Mouse (Mus musculus): Measurements from ENCODE around the gene Vps8. TPM values are rescaled to one million over a fixed set of nuclear protein-coding genes. Genes with fewer than 3 reads are reported as not detected.
A peak's percentile ranks its signal among the peaks of the same experiment; 100 is the strongest.

Vps8 gene
- polyA plus RNA-seq, 1 experiment from 2014 or later = 36.6 TPM

DNA sequence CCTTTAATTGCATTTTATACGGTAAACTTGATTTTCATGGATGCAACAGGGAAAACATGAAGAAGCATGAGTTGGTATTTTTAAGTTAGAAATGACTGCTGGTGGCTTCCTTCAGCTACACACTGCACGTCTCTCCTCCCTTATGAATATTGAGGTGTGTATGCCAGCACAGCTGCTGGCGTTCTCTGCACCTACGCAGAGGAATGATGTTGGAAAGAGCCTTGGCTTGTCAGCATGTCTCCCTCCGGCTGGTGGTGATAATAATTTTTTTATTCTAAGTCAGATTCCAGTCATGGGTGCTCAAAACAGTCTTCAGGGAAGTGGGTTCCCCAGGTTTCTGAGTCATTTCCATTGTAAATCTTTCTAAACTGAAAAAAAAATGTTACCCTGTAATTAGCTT lies 25.5 kb downstream of the Vps8 start:
- no peak overlapping the region for H3K4me2 ChIP-seq (replicated peaks)
- no peak overlapping the region for H3K9ac ChIP-seq (replicated peaks)
- no peaks in the 10 kb centered on the region for H3K4me1 ChIP-seq
- no peaks in the 10 kb centered on the region for H3K9me3 ChIP-seq
- no peak for ATAC-seq (replicated peaks)
- no peaks in the 10 kb centered on the region for H3K27me3 ChIP-seq
- WGBS = 80% methylated on average over 5 of the region's 5 CpGs
- 0 out of 2 replicates have a peak, but pooled peaks cover 7% of the 10 kb centered on the region for H3K36me3 ChIP-seq
- H3K4me3 ChIP-seq = no peak overlapping the region
- H3K27ac ChIP-seq (replicated peaks) = no peak overlapping the region

DNA sequence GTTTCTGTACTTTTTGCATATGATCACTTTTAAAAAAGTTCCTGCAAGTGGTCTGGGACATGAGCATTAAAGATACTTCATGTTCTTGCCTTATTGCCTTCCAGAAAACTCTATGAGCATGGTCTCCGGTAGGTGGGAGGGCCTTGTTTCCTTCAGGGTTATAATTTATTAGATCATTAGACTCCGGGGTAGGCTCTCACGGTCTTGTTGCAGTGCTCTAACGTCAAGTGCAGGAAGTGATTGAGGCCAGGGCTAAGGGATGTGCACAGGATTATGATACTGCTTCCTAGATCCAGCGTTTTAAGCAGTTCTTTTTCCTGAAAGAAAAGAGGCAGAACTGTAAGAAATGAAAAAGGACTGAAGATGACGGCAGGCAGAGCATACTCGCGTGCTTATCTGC lies 27.0 kb downstream of the Vps8 start:
- H3K4me2 ChIP-seq (replicated peaks) = no peak overlapping the region
- H3K27ac ChIP-seq (replicated peaks) = no peak overlapping the region
- no peak overlapping the region for H3K4me3 ChIP-seq
- H3K9ac ChIP-seq (replicated peaks) = no peak overlapping the region
- 87% methylated on average over 8 of the region's 8 CpGs for WGBS
- H3K9me3 ChIP-seq = no peaks in the 10 kb centered on the region
- no peak for ATAC-seq (replicated peaks)
- no peaks in the 10 kb centered on the region for H3K4me1 ChIP-seq
- no peaks in the 10 kb centered on the region for H3K27me3 ChIP-seq
- no peaks in the 10 kb centered on the region for H3K36me3 ChIP-seq

DNA sequence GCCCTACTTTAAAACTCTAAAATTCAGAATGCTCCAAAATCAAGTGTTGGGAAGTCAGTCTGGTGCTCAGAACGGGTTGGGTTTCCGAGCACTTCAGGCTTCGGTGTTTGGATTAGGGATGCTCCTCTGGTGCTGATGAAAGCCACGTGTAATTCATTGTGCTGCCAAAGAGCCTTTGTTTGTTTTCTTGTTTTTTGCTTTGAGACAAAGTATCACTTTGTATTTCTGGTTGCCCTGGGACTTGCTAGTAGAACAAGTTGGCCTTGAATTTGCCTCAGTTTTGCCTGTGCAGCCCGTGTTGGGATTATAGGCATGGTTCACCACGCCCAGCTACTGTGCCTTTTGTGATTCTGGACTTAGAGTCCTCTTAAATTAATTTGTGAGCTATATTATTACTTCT lies 29.7 kb downstream of the Vps8 start:
- Histone ChIP-seq H3K9ac (replicated peaks) (no peak overlapping the region), H3K9me3 (no peaks in the 10 kb centered on the region), H3K27ac (replicated peaks) (no peak overlapping the region), H3K27me3 (no peaks in the 10 kb centered on the region), H3K4me3 (no peak overlapping the region), H3K4me1 (no peaks in the 10 kb centered on the region), H3K4me2 (replicated peaks) (no peak overlapping the region), H3K36me3 (peaks cover 5% of the 10 kb centered on the region)
- WGBS = 79% methylated on average over 6 of the region's 6 CpGs
- no peak for ATAC-seq (replicated peaks)

DNA sequence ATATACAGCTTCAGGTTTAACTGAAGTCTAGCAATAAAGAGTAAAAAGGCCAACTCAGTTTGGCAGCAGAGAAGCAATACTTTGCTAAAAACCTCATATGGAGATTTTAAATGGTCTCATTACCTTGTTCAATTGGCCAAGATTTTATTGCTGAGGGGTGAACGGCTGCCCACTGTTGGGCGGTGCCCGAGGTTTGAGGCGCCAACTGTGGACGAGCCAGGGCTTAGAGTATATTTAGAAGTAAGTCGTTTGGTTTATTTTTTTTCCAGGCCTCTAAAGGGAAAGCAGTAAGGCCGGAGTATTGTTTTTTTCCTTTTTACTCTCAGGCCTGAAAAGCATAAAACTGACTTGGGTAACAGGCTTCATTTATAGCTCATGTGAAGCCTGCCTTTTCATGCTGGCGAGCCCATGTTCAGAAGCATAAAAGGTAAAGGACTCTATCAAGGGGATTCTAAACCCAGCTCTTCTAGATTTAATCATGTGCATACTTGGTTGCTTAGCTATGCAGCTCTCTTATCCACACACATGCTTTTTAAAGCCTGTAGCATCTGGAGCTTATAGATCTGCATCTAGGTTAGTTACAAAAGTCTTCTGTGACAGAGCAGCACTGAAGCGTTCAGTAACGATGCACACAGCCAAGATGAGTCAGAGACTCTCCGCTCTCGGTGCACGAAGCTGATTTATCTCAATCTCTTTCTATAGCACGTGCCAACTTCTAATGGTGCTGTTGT lies 34.9 kb downstream of the Vps8 start:
- ATAC-seq (replicated peaks) = no peak
- Histone ChIP-seq H3K9ac (replicated peaks) (no peak overlapping the region), H3K4me1 (no peaks in the 10 kb centered on the region), H3K9me3 (no peaks in the 10 kb centered on the region), H3K36me3 (peaks cover 27% of the 10 kb centered on the region), H3K4me3 (no peak overlapping the region), H3K4me2 (replicated peaks) (no peak overlapping the region), H3K27me3 (no peaks in the 10 kb centered on the region), H3K27ac (replicated peaks) (no peak overlapping the region)
- WGBS = 79% methylated on average over 14 of the region's 14 CpGs

DNA sequence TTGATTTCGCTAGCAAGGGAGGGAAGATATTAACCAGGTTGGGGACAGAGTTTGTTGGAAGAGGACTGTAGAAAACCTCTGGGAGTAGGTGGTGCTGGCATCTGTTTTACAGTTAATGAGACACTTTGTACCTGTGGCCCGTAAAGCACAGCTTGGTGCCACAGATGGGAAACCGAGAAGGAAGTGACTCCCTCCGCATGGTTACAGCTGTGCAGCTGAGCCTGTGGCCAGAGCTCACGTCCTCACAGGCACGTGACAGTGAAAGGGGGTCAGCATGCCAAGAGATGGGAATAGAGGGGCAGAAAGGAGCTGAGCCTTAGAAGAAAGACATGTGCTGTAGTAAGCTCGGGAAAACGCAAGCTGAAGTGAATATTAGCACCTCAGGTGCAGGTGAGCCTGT lies 43.0 kb downstream of the Vps8 start:
- H3K27me3 ChIP-seq = no peaks in the 10 kb centered on the region
- 72% methylated on average over 8 of the region's 8 CpGs for WGBS
- no peaks in the 10 kb centered on the region for H3K9me3 ChIP-seq
- no peak overlapping the region for H3K4me3 ChIP-seq
- H3K36me3 ChIP-seq = peaks cover 32% of the 10 kb centered on the region
- no peaks in the 10 kb centered on the region for H3K4me1 ChIP-seq
- ATAC-seq (replicated peaks) = no peak
- no peak overlapping the region for H3K4me2 ChIP-seq (replicated peaks)
- H3K9ac ChIP-seq (replicated peaks) = no peak overlapping the region
- no peak overlapping the region for H3K27ac ChIP-seq (replicated peaks)

DNA sequence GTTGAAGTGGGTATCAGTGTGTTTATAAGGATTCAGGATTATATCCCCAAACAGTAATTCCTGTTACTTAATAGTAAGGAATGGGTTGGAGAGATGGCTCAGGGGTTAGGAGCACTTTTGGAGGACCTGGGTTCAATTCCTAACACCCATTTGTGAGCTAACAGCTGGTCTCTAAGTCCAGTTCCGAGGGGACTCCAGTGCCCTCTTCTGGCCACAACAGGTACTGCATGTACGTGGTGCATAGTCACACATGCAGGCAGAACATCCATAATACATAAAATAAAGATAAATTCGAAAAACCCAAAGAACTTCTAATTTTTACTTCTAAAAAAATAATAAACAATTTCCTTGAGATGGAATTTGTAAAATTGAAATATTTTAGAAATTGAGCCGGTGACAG lies 47.5 kb downstream of the Vps8 start:
- 89% methylated on average over 4 of the region's 4 CpGs for WGBS
- no peaks in the 10 kb centered on the region for H3K27me3 ChIP-seq
- no peak overlapping the region for H3K9ac ChIP-seq (replicated peaks)
- H3K4me3 ChIP-seq = no peak overlapping the region
- H3K9me3 ChIP-seq = no peaks in the 10 kb centered on the region
- no peak overlapping the region for H3K27ac ChIP-seq (replicated peaks)
- H3K36me3 ChIP-seq = peaks cover 40% of the 10 kb centered on the region
- no peak overlapping the region for H3K4me2 ChIP-seq (replicated peaks)
- ATAC-seq (replicated peaks) = no peak
- H3K4me1 ChIP-seq = no peaks in the 10 kb centered on the region

DNA sequence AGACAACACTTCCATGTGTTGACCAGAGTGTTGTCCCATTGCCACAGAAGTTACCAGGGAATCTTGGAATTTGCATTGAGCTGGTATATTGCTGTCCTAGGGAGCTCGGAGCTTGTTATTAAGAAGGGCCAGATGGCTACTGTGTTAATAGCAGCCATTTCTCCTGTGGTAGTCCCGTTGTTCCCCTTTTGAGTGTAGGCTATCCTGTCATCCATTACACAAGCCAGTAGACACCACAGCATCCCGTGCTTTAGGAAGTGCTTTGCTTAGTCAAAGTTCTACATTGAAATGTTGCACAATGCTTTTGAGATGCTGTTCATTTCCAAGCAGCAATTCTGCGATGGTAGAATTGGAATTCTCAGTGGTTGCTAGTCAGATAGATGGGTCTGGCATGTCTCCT lies 54.2 kb downstream of the Vps8 start:
- H3K4me2 ChIP-seq (replicated peaks) = no peak overlapping the region
- no peaks in the 10 kb centered on the region for H3K4me1 ChIP-seq
- H3K27me3 ChIP-seq = no peaks in the 10 kb centered on the region
- H3K4me3 ChIP-seq = no peak overlapping the region
- no peaks in the 10 kb centered on the region for H3K9me3 ChIP-seq
- H3K36me3 ChIP-seq = peaks cover 43% of the 10 kb centered on the region; the same call in 1 of the 2 replicates
- WGBS = 90% methylated on average over 4 of the region's 4 CpGs
- H3K9ac ChIP-seq (replicated peaks) = no peak overlapping the region
- no peak for ATAC-seq (replicated peaks)
- no peak overlapping the region for H3K27ac ChIP-seq (replicated peaks)

DNA sequence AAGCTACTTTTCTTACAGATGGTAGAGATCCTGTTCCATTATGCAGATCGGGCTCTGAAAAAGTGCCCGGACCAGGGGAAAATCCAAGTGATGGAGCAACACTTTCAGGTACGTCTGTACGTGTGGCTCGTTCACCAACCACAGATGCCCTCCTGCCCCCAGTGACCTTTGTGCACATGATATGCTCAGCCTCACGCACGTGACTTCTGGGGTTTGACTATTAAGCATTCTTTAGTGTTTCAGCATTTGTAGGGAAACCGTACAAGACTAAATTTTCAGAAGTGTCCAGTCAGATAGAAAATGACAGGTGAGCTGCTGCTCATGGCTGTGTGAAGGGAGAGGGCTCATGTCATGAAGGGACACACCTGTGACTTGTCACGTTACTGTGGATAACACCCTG lies 55.5 kb downstream of the Vps8 start:
- H3K27me3 ChIP-seq = no peaks in the 10 kb centered on the region
- H3K4me3 ChIP-seq = no peak overlapping the region
- no peaks in the 10 kb centered on the region for H3K9me3 ChIP-seq
- no peak overlapping the region for H3K9ac ChIP-seq (replicated peaks)
- WGBS = 93% methylated on average over 9 of the region's 9 CpGs
- no peaks in the 10 kb centered on the region for H3K4me1 ChIP-seq
- H3K36me3 ChIP-seq = peaks cover 34% of the 10 kb centered on the region; the same call in 1 of the 2 replicates
- H3K4me2 ChIP-seq (replicated peaks) = no peak overlapping the region
- ATAC-seq (replicated peaks) = no peak
- H3K27ac ChIP-seq (replicated peaks) = no peak overlapping the region

DNA sequence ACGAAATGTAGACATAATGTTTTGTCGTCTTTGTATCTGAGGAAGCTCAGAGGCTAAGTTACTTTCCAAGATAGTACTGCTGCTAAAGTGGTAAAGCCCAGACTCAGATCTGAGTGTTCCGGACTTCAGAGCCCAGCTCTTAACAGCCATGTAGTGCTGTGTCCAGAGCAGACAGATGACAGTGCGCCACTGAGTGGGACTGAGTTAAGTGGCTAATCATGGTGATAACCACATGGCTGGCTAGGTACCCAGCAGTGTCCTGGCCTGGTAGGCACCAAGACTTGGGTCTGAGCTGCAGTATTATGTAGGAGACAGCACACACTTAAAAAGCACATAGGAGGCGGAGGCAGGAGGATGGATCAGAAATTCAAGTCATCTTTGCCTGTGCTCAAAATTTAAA lies 60.9 kb downstream of the Vps8 start:
- H3K27me3 ChIP-seq = no peaks in the 10 kb centered on the region
- WGBS = 96% methylated on average over 5 of the region's 5 CpGs
- H3K4me3 ChIP-seq = no peak overlapping the region

DNA sequence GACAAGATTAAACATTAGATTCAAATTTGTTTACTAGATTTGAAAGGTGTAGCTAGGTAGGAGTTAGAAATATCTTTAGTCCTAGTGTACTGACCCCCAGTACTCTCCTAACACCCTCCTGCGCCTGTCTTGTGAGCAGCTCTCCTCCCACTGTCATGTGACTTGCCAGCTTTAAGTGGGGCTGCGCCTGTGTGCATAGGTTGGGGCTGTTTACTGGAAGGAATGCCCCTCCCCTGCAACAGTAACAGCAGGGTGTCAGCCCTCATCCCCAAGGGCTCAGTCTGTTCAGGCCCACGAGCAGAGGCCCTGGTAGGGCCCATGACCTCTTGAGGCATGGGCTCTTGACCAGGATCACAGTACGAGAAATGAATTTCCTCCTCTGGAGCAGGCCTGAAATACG lies 62.8 kb downstream of the Vps8 start:
- H3K4me1 ChIP-seq = no peaks in the 10 kb centered on the region

More for the DNA sequence above, 60.9 kb downstream of the Vps8 start:
- H3K9me3 ChIP-seq = no peaks in the 10 kb centered on the region
- no peak for ATAC-seq (replicated peaks)
- H3K4me1 ChIP-seq = no peaks in the 10 kb centered on the region
- H3K36me3 ChIP-seq = peaks cover 8% of the 10 kb centered on the region; the same call in 1 of the 2 replicates
- H3K9ac ChIP-seq (replicated peaks) = no peak overlapping the region
- H3K4me2 ChIP-seq (replicated peaks) = no peak overlapping the region
- H3K27ac ChIP-seq (replicated peaks) = no peak overlapping the region

DNA sequence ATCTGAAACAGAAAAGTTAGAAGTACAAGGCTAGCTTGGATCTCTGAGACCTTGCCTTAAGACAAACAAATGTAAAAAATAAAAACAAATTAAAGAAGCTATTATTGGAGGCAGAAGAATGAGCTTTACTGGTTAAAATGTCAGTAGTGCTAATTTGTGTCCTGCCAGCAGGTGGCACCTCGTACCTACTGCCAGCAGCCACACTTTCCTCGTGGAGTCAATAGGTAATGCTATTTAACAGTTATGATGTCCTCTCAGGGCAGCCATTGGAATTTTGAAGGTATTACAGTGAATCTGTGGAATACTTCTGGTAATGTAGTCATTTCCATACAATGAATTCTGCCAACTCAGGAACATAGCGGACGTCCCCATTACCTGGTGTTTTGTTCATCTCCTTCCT lies 65.5 kb downstream of the Vps8 start:
- ATAC-seq (replicated peaks) = peak; percentile 53; the same call in 1 of the 2 replicates

More for the DNA sequence above, 62.8 kb downstream of the Vps8 start:
- no peaks in the 10 kb centered on the region for H3K9me3 ChIP-seq
- no peak overlapping the region for H3K27ac ChIP-seq (replicated peaks)
- peaks cover 6% of the 10 kb centered on the region; the same call in 1 of the 2 replicates for H3K36me3 ChIP-seq
- H3K9ac ChIP-seq (replicated peaks) = no peak overlapping the region
- H3K4me3 ChIP-seq = no peak overlapping the region
- ATAC-seq (replicated peaks) = no peak
- H3K4me2 ChIP-seq (replicated peaks) = no peak overlapping the region
- WGBS = 70% methylated on average over 5 of the region's 5 CpGs
- no peaks in the 10 kb centered on the region for H3K27me3 ChIP-seq

DNA sequence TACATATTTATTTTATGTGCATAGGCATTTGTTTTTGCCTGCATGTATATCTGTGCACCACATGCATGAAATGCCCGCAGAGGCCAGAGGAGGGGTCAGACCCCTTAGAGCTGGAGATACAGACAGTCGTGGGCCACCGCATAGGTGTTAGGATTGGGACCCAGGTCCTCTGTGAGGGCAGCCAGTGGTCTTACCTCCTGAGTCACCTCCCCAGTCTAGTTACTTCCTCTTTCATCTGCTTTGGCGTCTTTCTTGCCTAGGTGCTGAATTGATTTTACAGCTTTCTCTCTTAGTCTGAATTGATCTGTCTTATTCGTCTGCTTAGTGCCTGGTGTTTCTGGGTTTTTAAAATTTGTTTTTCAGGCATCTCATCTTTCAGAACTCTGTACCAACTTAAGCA lies 69.4 kb downstream of the Vps8 start:
- no peak overlapping the region for H3K27ac ChIP-seq (replicated peaks)
- H3K4me2 ChIP-seq (replicated peaks) = no peak overlapping the region
- 0 out of 2 replicates have a peak, but pooled peaks cover 2% of the 10 kb centered on the region for H3K36me3 ChIP-seq
- no peak overlapping the region for H3K4me3 ChIP-seq
- no peaks in the 10 kb centered on the region for H3K9me3 ChIP-seq
- H3K27me3 ChIP-seq = no peaks in the 10 kb centered on the region
- no peak for ATAC-seq (replicated peaks)
- H3K9ac ChIP-seq (replicated peaks) = no peak overlapping the region
- H3K4me1 ChIP-seq = no peaks in the 10 kb centered on the region
- 72% methylated on average over 5 of the region's 5 CpGs for WGBS

More for the DNA sequence above, 65.5 kb downstream of the Vps8 start:
- Histone ChIP-seq H3K9me3 (no peaks in the 10 kb centered on the region), H3K4me3 (no peak overlapping the region), H3K27me3 (no peaks in the 10 kb centered on the region), H3K4me1 (no peaks in the 10 kb centered on the region), H3K4me2 (replicated peaks) (no peak overlapping the region), H3K27ac (replicated peaks) (no peak overlapping the region), H3K9ac (replicated peaks) (no peak overlapping the region), H3K36me3 (peaks cover 5% of the 10 kb centered on the region; the same call in 1 of the 2 replicates)
- WGBS = 49% methylated on average over 4 of the region's 4 CpGs

DNA sequence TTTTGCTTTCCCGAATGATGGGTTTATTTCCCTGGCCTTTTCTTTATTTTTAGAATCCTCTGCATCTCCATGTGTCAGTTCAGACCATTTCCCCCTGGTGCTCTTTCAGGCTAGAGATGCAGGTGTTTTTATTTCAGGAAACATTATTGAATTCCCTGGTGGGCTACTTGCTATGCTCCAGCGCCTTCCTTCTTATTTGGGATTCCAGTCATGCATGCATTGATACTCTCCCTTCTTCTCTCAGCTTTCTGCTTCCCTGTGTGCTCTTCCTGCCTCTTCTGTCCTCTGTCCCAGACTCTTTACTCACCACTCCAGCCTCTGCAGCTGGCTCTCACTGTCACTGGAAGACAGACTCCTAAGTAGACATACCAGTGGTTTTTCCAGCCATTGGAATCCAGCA lies 70.0 kb downstream of the Vps8 start:
- Histone ChIP-seq H3K27ac (replicated peaks) (no peak overlapping the region), H3K36me3 (0 out of 2 replicates have a peak, but pooled peaks cover 2% of the 10 kb centered on the region), H3K4me3 (no peak overlapping the region), H3K9ac (replicated peaks) (no peak overlapping the region), H3K27me3 (no peaks in the 10 kb centered on the region), H3K4me2 (replicated peaks) (no peak overlapping the region), H3K4me1 (no peaks in the 10 kb centered on the region), H3K9me3 (no peaks in the 10 kb centered on the region)
- no peak for ATAC-seq (replicated peaks)
- WGBS = 27% methylated on average over 2 of the region's 2 CpGs
